ENCODE assay signal across 20 mouse cellular contexts in the genomic region with DNA sequence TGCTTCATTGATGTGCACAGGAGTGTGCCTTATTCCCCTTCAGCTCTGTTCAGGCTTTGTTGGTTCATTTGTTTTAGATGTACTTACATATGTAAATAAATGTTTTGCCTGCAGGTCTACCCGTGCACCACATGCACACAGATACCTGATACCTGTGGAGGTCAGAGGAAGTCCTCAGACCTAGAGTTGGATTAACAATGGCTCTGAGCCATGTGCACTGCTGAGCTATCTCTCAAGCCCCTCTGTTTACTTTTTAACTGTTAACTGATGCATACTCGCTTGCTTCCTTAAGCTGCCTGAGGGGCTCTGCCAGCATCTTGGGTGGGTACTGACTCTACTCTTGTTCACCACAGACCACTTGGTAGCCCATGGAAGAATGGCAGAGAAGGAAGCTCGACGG.
DNase-seq lines count a peak whose midpoint lies in the region; ATAC-seq and TF ChIP-seq lines count a peak whose summit lies in the region.
"Had no signal": no experiment of that assay in that cellular context is flagged by ENCODE, and none has a peak within 500 bp of the region (broad histone marks: within the 10 kb centered on the region; RNA-seq: fewer than 3 reads in every experiment).

No protein-coding gene starts in this region.

- 51% methylated on average over 4 of the region's 4 CpGs for WGBS in stomach, embryonic 14.5 days
- 42% methylated on average over 4 of the region's 4 CpGs for WGBS in stomach, postnatal 0 days
- whole genome bisulfite sequencing in small intestine, adult 2 months: 63% methylated on average over 4 of the region's 4 CpGs

- H3K9ac ChIP-seq in stomach, embryonic 14.5 days (replicated peaks; ENCODE audit: low read depth, low read length): no peak overlapping the region
- H3K9ac ChIP-seq in stomach, postnatal 0 days (ENCODE audit: low read length): no peak overlapping the region
- 0 out of 2 replicates have a peak overlapping the region, but pooled peaks have one; percentile 1 for H3K9ac ChIP-seq in ES-E14 (ENCODE audit: insufficient read depth, low read depth, low read length, poor library complexity, severe bottlenecking)
- H3K9ac ChIP-seq: embryonic facial prominence, embryonic 12.5 days; forebrain, embryonic 15.5 days; heart, embryonic 12.5 days; hindbrain, embryonic 14.5 days had no signal

- H3K4me1 ChIP-seq in stomach, embryonic 14.5 days (ENCODE audit: control insufficient read depth, insufficient read depth, low read length): peaks cover 30% of the 10 kb centered on the region
- H3K4me1 ChIP-seq in stomach, postnatal 0 days (replicated peaks; ENCODE audit: control insufficient read depth, insufficient read depth): peaks cover 2% of the 10 kb centered on the region; the same call in 1 of the 2 replicates
- H3K4me1 ChIP-seq in ES-E14 (ENCODE audit: control insufficient read depth in 2 of 2, insufficient read depth in 2 of 2, low read length in 2 of 2, poor library complexity in 1 of 2): peaks cover 8 to 21% of the 10 kb centered on the region in 2 experiments
- H3K4me1 ChIP-seq in small intestine, adult 2 months (ENCODE audit: control insufficient read depth, insufficient read depth, insufficient read length, low read length): peaks cover 19% of the 10 kb centered on the region

- no peak overlapping the region for H3K4me2 ChIP-seq in stomach, embryonic 14.5 days (replicated peaks; ENCODE audit: low read depth, low read length)
- H3K4me2 ChIP-seq in stomach, postnatal 0 days (replicated peaks; ENCODE audit: low read depth): no peak overlapping the region
- H3K4me2 ChIP-seq: embryonic facial prominence, embryonic 12.5 days; forebrain, embryonic 15.5 days; heart, embryonic 12.5 days; hindbrain, embryonic 14.5 days had no signal

- H3K9me3 ChIP-seq in stomach, embryonic 14.5 days (ENCODE audit: control insufficient read depth, low read depth, low read length): no peaks in the 10 kb centered on the region
- no peaks in the 10 kb centered on the region for H3K9me3 ChIP-seq in stomach, postnatal 0 days (ENCODE audit: control insufficient read depth, low read length)
- H3K9me3 ChIP-seq in ES-E14 (ENCODE audit: control insufficient read depth, insufficient read depth, low read depth, low read length): no peaks in the 10 kb centered on the region
- H3K9me3 ChIP-seq: embryonic facial prominence, embryonic 12.5 days; forebrain, embryonic 15.5 days; heart, embryonic 12.5 days; hindbrain, embryonic 10.5 days had no signal

- H3K27me3 ChIP-seq in stomach, embryonic 14.5 days (ENCODE audit: control insufficient read depth, insufficient read depth, low read length): no peaks in the 10 kb centered on the region
- no peaks in the 10 kb centered on the region for H3K27me3 ChIP-seq in stomach, postnatal 0 days (ENCODE audit: control insufficient read depth, insufficient read depth, low read length)
- no peaks in the 10 kb centered on the region for H3K27me3 ChIP-seq in small intestine, adult 2 months (ENCODE audit: control insufficient read depth, insufficient read depth, low read length)
- H3K27me3 ChIP-seq: CH12.LX; embryonic facial prominence, embryonic 12.5 days; forebrain, embryonic 15.5 days; heart, embryonic 12.5 days had no signal

- no peak for DNase-seq in left cerebral cortex, adult 2 months (ENCODE audit: extremely low spot score in 1 of 2, low spot score in 2 of 2)
- no peak for DNase-seq in left cerebral cortex, postnatal 25 days (ENCODE audit: low spot score in 2 of 2)
- no peak for DNase-seq in stomach, postnatal 0 days (ENCODE audit: low spot score)
- no peak for DNase-seq in ES-E14 (ENCODE audit: low read depth, low spot score)
- DNase-seq in T-cell, adult 2 months (ENCODE audit: low spot score): no peak
- DNase-seq in layer of hippocampus, adult 9-10 months (ENCODE audit: low spot score): no peak
- DNase-seq: adrenal gland, postnatal 10 days; cerebellum, adult 11 months; cerebellum, adult 8-10 months; cerebellum, postnatal 25 days; gastrocnemius, postnatal 10 days; heart, adult 2 months had no signal

- TF ChIP-seq EP300 in stomach, postnatal 0 days (optimal IDR thresholded peaks at IDR 0.05): no peak

- no peak for ATAC-seq in stomach, embryonic 14.5 days (ENCODE audit: insufficient number of reproducible peaks, insufficient read depth, low FRiP score, low read depth)
- ATAC-seq in stomach, postnatal 0 days (ENCODE audit: low FRiP score, low TSS enrichment): no peak
- ATAC-seq: forebrain, embryonic 15.5 days had no signal

- intact Hi-C loops in left cerebral cortex, adult 2 months (cut with DNase I): no loop called here
- intact Hi-C loops in left cerebral cortex, postnatal 25 days (cut with DNase I): no loop called here

- H3K36me3 ChIP-seq in stomach, embryonic 14.5 days (ENCODE audit: control insufficient read depth, insufficient read depth, low read length): no peaks in the 10 kb centered on the region
- H3K36me3 ChIP-seq in stomach, postnatal 0 days (ENCODE audit: control insufficient read depth, insufficient read depth, low read length): no peaks in the 10 kb centered on the region
- H3K36me3 ChIP-seq in ES-E14 (ENCODE audit: control insufficient read depth, insufficient read depth, low read length, poor library complexity, severe bottlenecking): no peaks in the 10 kb centered on the region; the same call in none of the 2 replicates
- H3K36me3 ChIP-seq in small intestine, adult 2 months (ENCODE audit: control insufficient read depth, insufficient read depth, low read length): peaks cover 6% of the 10 kb centered on the region
- H3K36me3 ChIP-seq: embryonic facial prominence, embryonic 12.5 days; forebrain, embryonic 15.5 days had no signal

- no peak for TF ChIP-seq POLR2A in small intestine, adult 2 months (IDR thresholded peaks at IDR 0.05; ENCODE audit: low read depth, low read length)

- H3K4me3 ChIP-seq in left cerebral cortex, adult 2 months: no peak overlapping the region
- no peak overlapping the region for H3K4me3 ChIP-seq in stomach, embryonic 14.5 days (ENCODE audit: low read depth, low read length)
- H3K4me3 ChIP-seq in stomach, postnatal 0 days (ENCODE audit: low read depth, low read length): no peak overlapping the region
- H3K4me3 ChIP-seq in ES-E14 (ENCODE audit: insufficient read depth in 1 of 2, low read depth in 1 of 2, low read length in 2 of 2, poor library complexity in 1 of 2, severe bottlenecking in 1 of 2): no peak overlapping the region
- no peak overlapping the region for H3K4me3 ChIP-seq in small intestine, adult 2 months (ENCODE audit: low read depth, low read length)
- H3K4me3 ChIP-seq: embryonic facial prominence, embryonic 12.5 days; forebrain, embryonic 15.5 days; heart, adult 2 months; heart, embryonic 12.5 days; hindbrain, embryonic 10.5 days had no signal

- no peak for TF ChIP-seq CTCF in left cerebral cortex, adult 2 months (IDR thresholded peaks at IDR 0.05)
- no peak for TF ChIP-seq CTCF in stomach, postnatal 0 days (IDR thresholded peaks at IDR 0.05; ENCODE audit: low read depth)
- no peak for TF ChIP-seq CTCF in small intestine, adult 2 months (IDR thresholded peaks at IDR 0.05; ENCODE audit: extremely low read depth, insufficient read length, insufficient replicate concordance, low read depth, low read length)

- in situ Hi-C loops in ES-E14 (cut with MboI; ENCODE audit: low sequenced_read_pairs in 2 of 2, unreplicated experiment in 2 of 2): no loop called here

- 0 out of 2 replicates have a peak overlapping the region, but pooled peaks have one; percentile 3 for H3K27ac ChIP-seq in left cerebral cortex, adult 2 months
- H3K27ac ChIP-seq in stomach, embryonic 14.5 days (ENCODE audit: low read length): peak overlapping the region; percentile 21; the same call in 1 of the 2 replicates
- H3K27ac ChIP-seq in stomach, postnatal 0 days (replicated peaks): no peak overlapping the region
- H3K27ac ChIP-seq in ES-E14 (ENCODE audit: insufficient read depth, low read depth, low read length, poor library complexity, severe bottlenecking): peak overlapping the region; percentile 53
- H3K27ac ChIP-seq in small intestine, adult 2 months (ENCODE audit: insufficient read depth, low read depth, low read length): 0 out of 2 replicates have a peak overlapping the region, but pooled peaks have one; percentile 26
- H3K27ac ChIP-seq: embryonic facial prominence, embryonic 12.5 days; forebrain, embryonic 15.5 days; heart, adult 2 months; hindbrain, embryonic 10.5 days; hindbrain, embryonic 14.5 days had no signal

TF ChIP-seq in ES-E14, 5 proteins besides CTCF, POLR2A, EP300 and RAD21:
- no peak for TF ChIP-seq ZC3H11A (IDR thresholded peaks at IDR 0.05; ENCODE audit: borderline replicate concordance, low read depth, low read length)
- no peak for TF ChIP-seq CHD2 (IDR thresholded peaks at IDR 0.05; ENCODE audit: low read depth, low read length)
- no peak for TF ChIP-seq ZNF384 (IDR thresholded peaks at IDR 0.05; ENCODE audit: low read depth, low read length)
- no peak for TF ChIP-seq MAFK (IDR thresholded peaks at IDR 0.05; ENCODE audit: insufficient read depth, low read depth, low read length)
- TF ChIP-seq HCFC1 (IDR thresholded peaks at IDR 0.05; ENCODE audit: borderline replicate concordance, insufficient read depth, low read length): no peak
